Mouse (Mus musculus) layer of hippocampus, adult 9-10 months (tissue): Measurements from ENCODE around the gene Crybb3.

Source experiments
- DNase-seq: peaks from one replicate; pipeline ENCODE4 v3.0.0; 2022; ENCODE audit warnings: low spot score

The Crybb3 gene

DNA sequence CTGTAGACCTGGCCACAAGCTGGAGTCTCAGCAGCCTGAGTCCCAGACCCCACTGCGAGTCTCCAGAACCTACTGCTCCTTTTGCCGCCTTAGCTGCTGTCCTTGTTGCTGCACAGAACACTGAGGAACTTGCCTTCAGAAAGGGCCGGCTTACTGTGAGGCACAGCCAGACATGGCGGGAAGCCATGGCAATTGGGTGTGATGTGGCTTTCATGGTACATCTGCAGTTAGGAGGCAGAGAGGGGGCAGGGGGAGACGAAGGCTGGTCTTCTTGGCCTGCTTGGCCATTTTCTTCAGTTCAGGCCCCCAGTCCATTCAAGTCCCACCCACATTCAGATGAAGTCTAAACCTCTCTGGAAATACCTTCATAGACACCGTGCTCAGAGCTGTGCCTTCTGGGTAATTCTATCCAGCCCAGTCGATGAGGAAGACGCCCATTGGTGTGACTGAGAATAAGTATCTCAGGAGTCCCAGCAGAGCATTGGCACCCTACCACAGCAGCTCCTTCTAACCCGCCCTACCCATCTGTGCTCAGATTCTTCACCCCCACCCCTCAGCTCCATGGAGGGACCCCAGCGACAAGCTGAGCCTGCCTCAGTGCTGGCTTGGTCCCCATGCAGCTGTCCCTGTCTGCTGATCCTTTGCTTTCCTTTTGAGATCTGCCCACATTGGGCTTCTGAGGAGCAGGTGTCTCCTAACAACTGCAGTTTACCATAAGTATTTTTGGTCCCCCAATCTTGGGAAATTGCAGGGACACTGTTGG lies 35.7 kb downstream of the Crybb3 start:
- no peak for DNase-seq

DNA sequence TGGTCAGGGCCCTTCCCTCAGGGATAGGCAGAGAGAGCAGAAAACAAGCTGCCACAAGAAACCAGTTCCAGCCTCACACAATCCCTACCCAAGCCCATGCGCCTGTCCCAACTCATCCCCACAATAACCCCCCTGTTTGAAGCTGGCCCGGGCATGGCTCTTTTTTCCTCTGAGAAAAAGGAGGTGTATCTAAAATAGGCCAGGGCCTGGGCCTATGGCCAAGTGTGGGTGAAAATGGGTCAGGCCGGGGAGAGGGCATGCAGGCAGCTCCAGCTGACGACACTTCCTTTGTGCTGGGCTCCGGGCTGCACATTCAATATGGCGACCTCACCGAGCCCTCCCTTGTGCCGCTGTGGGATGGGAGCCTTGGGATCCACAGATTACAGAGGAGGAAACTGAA lies 37.9 kb downstream of the Crybb3 start:
- no peak for DNase-seq

DNA sequence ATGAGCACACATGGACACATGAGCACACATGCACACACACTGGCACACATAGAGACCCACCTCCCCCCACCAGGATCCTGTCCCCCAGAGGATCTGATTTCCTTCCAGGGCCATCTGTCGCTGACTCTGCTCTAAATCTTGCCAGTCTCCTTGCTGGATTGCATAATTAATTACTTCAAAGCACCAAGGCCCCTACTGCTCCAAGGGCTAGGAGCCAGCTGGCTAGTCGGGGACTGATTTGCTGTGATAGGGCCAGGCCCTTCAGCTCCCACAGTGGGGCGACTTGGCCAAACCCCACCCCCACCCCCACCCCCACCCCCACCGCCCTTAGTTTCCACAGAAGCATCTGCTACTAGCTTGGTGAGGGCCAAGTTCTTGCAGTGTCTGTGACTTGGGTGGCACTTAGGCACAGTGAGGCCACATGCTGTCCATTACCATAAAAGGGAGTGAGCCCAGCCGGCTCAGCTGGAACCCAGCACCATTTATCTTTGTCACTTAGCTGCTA lies 39.8 kb downstream of the Crybb3 start:
- DNase-seq = no peak

DNA sequence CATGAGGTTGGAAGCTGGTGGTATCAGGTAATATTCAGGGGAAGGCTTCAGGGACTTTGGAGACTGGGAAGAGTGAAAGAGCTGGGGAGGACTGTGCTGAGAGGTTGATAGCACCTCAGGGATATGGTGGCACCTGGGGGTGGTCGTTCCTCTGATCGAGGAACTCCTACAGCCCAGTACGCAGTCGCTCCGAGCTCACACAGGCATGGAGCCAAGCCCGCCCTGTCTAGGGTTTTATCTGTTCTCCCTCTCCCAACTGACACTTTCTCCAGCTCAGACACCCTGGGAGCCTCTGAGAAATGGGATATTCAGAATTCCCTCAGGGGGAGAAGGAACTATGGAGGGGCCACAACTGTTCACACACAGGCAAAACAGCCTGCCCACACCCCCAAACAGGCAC lies 40.6 kb downstream of the Crybb3 start:
- no peak for DNase-seq

DNA sequence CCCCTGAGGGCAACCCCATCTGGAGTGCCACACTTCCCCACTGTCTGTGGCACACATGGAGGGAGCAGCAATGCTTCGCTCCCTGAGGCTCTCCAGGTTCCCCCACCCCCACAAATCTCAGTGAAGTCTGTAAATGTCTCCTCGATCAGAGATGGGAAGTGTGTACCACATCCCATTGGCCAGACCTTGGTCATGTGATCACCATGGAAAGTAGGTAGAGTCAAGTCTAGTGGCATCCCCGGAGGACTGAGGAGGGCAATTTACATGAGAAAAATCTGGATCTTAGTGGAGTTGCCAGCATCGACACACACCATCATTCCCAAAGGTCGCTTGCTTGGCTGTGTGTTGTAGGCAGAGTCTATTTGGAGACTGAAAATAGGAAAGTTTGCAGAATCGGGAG lies 42.8 kb downstream of the Crybb3 start:
- no peak for DNase-seq

DNA sequence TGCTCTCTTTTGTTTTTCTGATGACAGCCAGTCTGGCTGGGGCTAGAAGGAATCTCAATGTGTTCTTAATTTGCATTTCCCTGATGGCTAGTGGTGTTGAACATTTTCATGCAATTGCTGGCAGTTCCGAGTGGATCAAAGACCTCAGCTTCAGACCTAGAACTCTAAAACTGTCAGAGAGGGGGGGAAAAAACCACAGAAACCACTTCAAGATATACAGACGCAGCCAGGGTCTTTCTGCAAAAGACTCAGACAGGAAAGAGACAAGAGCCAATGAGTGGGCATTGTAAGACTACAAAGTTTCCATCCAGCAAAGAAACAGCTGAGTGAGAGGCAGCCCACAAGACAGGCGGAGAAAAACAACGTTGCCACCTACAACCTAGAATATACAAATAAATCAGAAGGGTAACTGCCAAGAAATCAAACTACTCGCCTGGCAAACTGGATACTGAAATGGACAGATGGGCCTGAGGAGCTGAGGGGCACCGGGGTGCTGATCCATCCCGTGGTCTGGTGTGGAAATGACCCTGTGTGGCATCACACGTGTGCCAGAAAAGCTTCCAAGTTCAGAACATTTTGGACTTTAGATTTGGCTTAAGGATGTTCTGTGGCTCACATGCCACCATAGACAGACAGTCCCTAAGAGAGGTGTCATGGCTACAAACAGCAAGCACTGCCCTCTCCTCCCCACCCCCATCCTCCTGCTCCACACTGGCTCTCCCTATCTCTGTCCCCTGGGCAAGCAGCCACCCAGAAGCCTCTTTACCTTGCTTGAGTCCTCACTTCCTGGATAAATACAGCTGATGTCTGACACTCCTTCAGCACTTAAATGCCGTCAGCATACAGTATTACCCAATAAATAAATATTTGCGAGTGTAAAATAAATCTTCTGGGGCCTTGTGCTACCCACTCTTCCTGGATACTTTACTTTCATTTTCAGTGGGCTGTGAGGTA lies 46.0 kb downstream of the Crybb3 start:
- no peak for DNase-seq

DNA sequence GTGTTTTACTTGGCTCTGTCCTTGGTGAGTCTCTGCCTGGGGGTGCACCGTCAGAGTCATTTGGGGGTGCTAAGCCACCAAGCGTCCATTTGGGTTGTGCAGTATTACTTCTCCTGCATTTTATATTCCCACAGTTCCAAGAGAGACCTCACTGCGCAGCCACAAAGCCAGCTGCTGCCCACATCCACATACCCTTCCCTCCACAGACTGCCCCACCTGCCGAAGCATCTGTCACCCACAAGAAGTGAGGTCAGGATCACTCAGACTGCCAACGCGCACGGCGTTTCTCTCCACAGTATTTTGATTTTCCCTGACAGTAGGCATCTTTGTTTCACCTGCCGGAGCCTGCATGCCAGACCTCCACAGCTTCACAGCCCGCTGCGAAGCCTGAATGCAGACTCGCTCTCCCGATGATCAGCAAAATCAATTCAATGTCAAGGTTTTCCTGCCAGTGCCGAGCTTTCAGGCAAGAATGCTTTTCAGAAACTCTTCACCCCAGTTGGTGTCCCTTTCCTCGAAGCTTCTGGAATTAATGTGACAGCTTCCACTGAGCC lies 50.1 kb downstream of the Crybb3 start:
- no peak for DNase-seq

DNA sequence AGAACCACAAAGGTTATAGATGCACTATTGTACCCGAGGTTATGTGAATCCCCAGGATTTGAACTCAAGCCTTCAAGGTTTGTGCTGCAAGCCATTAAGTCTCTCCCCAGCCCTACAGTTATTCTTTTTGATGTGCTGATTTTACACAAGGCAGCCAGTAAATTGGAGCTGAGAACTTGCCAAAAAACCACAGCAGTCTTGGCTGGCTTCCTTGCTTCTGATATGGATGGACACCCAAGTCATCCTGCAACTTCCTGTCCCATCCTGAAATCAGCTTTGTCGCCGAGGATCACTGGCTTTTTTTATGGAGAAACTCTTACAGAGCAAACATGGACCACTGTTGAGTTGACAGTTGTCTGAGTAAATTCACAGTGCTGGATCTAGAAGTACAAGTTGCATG lies 51.3 kb downstream of the Crybb3 start:
- no peak for DNase-seq

DNA sequence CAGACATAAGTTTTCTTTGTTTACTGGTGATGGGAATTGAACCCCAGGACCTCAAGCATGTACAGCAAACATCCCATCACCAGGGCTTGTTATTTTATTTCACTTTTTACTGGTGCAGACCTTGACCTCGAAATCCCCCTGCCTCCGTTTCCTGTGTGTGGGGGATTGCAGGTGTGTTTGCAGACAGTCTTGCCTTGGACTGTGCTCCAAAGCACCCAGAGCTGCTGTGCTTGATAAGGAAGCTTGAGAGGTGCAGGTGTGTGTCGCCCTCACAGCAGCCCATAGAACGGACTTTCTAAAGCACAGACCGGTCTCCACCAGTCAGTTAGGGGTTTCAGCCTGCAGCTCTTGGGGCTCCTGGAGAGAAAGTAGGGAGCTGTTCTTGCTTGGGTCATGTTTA lies 54.7 kb downstream of the Crybb3 start:
- no peak for DNase-seq
